Mouse (Mus musculus): ENCODE measurements around the gene Azin2. TPM values are rescaled to one million over a fixed set of nuclear protein-coding genes. Genes with fewer than 3 reads are reported as not detected.

Gene Azin2
- polyA plus RNA-seq, 1 experiment: 12.5 TPM

DNA sequence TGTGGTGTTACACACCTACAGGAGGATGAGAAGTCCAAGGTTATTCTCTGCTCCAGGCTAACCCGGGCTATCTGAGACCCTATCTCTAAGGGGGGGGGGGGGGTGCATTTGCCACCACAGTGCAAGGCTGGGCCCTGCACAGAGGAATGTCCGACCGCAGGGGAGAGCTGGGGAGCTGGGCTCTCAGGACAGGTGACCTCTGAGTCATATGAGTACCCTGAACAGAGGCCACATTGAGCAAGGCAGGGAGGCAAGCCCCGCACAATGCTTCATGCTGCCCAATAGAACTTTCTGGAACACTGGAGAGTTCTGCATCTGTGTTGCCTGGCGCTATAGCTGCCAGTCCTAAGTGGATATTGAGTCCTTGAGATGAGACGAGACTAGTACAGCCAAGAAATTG is 70.1 kb downstream of the Azin2 start:
- peaks cover 37% of the 10 kb centered on the region for H3K27me3 ChIP-seq (ENCODE audit: control insufficient read depth, insufficient read depth, insufficient read length)
- TF ChIP-seq MYOD1 (IDR thresholded peaks at IDR 0.05; ENCODE audit: control insufficient read depth, insufficient read length, low read depth) (no peak), CEBPB (IDR thresholded peaks at IDR 0.05; ENCODE audit: low read depth) (no peak), USF1 (IDR thresholded peaks at IDR 0.05; ENCODE audit: low read depth) (no peak), FOSL1 (IDR thresholded peaks at IDR 0.05; ENCODE audit: insufficient read depth, low read length, poor library complexity, severe bottlenecking) (no peak), MAX (IDR thresholded peaks at IDR 0.05) (no peak), MYOG (IDR thresholded peaks at IDR 0.05; ENCODE audit: control insufficient read depth, extremely low read depth, insufficient read length) (no peak), CTCF (IDR thresholded peaks at IDR 0.05; ENCODE audit: control insufficient read depth, insufficient read depth, insufficient read length) (no peak)
- no peaks in the 10 kb centered on the region for H3K79me2 ChIP-seq (ENCODE audit: control insufficient read depth, insufficient read depth)
- no peaks in the 10 kb centered on the region for H3K79me3 ChIP-seq (ENCODE audit: low read depth)
- H3K36me3 ChIP-seq (ENCODE audit: control insufficient read depth, insufficient read depth): no peaks in the 10 kb centered on the region
- no peak overlapping the region for H3K4me3 ChIP-seq (ENCODE audit: insufficient read depth, poor library complexity, severe bottlenecking)
- no peak overlapping the region for H3ac ChIP-seq (ENCODE audit: control insufficient read depth, insufficient read length, low read depth)

DNA sequence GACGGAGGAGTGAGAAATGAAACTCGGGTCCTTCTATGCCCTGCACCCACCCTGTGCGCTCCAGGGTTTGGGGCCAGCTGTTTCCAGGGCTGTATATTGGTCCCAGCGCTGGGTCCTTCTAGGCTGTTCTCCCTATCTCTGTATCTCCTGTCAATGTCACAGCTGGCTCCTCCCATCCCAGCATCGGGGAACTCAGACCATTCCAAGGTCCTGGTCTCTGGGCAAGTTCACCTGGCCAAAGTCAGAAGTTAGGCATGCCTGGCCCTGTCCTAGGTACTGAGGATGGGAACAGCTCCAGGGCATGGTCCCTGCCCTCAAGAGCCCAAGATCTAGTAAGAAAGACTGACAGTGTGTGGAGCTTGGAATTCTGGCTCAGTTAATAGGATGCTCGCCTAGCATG is 70.5 kb downstream of the Azin2 start:
- Histone ChIP-seq H3K4me3 (ENCODE audit: insufficient read depth, poor library complexity, severe bottlenecking) (no peak overlapping the region), H3K27me3 (ENCODE audit: control insufficient read depth, insufficient read depth, insufficient read length) (peaks cover 37% of the 10 kb centered on the region), H3K79me3 (ENCODE audit: low read depth) (no peaks in the 10 kb centered on the region), H3K79me2 (ENCODE audit: control insufficient read depth, insufficient read depth) (no peaks in the 10 kb centered on the region), H3ac (ENCODE audit: control insufficient read depth, insufficient read length, low read depth) (no peak overlapping the region), H3K36me3 (ENCODE audit: control insufficient read depth, insufficient read depth) (no peaks in the 10 kb centered on the region)
- no peak for TF ChIP-seq USF1 (IDR thresholded peaks at IDR 0.05; ENCODE audit: low read depth)
- no peak for TF ChIP-seq MAX (IDR thresholded peaks at IDR 0.05)
- TF ChIP-seq FOSL1 (IDR thresholded peaks at IDR 0.05; ENCODE audit: insufficient read depth, low read length, poor library complexity, severe bottlenecking): no peak
- no peak for TF ChIP-seq MYOG (IDR thresholded peaks at IDR 0.05; ENCODE audit: control insufficient read depth, extremely low read depth, insufficient read length)
- TF ChIP-seq MYOD1 (IDR thresholded peaks at IDR 0.05; ENCODE audit: control insufficient read depth, insufficient read length, low read depth): no peak
- no peak for TF ChIP-seq CTCF (IDR thresholded peaks at IDR 0.05; ENCODE audit: control insufficient read depth, insufficient read depth, insufficient read length)

DNA sequence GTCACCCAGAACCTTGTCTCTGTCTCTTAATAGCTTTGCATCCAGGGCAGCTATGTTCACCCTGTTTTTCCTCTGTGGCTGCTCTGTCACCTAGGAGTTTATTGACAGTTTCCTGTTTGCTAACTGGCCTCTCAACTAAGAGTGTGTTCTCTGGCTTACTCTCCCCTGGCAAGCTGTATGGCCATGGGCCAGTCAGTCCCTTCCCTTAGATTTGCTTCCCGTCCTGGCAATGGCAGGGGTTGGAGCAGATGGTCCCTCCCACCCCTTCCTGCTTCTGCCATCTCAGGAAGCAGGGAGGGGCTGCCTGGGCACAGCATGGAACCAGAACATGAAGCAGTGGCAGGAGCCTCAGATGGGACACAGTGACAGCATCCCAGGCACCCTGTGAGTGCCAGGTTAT is 71.1 kb downstream of the Azin2 start:
- Histone ChIP-seq H3K79me3 (ENCODE audit: low read depth) (no peaks in the 10 kb centered on the region), H3K4me3 (ENCODE audit: insufficient read depth, poor library complexity, severe bottlenecking) (no peak overlapping the region), H3K36me3 (ENCODE audit: control insufficient read depth, insufficient read depth) (no peaks in the 10 kb centered on the region), H3ac (ENCODE audit: control insufficient read depth, insufficient read length, low read depth) (no peak overlapping the region), H3K79me2 (ENCODE audit: control insufficient read depth, insufficient read depth) (no peaks in the 10 kb centered on the region), H3K27me3 (ENCODE audit: control insufficient read depth, insufficient read depth, insufficient read length) (peaks cover 37% of the 10 kb centered on the region)
- TF ChIP-seq MAX (IDR thresholded peaks at IDR 0.05): no peak
- no peak for TF ChIP-seq USF1 (IDR thresholded peaks at IDR 0.05; ENCODE audit: low read depth)
- TF ChIP-seq CEBPB (IDR thresholded peaks at IDR 0.05; ENCODE audit: low read depth): no peak
- TF ChIP-seq MYOD1 (IDR thresholded peaks at IDR 0.05; ENCODE audit: control insufficient read depth, insufficient read length, low read depth): no peak
- no peak for TF ChIP-seq FOSL1 (IDR thresholded peaks at IDR 0.05; ENCODE audit: insufficient read depth, low read length, poor library complexity, severe bottlenecking)
- TF ChIP-seq MYOG (IDR thresholded peaks at IDR 0.05; ENCODE audit: control insufficient read depth, extremely low read depth, insufficient read length): no peak
- no peak for TF ChIP-seq CTCF (IDR thresholded peaks at IDR 0.05; ENCODE audit: control insufficient read depth, insufficient read depth, insufficient read length)

DNA sequence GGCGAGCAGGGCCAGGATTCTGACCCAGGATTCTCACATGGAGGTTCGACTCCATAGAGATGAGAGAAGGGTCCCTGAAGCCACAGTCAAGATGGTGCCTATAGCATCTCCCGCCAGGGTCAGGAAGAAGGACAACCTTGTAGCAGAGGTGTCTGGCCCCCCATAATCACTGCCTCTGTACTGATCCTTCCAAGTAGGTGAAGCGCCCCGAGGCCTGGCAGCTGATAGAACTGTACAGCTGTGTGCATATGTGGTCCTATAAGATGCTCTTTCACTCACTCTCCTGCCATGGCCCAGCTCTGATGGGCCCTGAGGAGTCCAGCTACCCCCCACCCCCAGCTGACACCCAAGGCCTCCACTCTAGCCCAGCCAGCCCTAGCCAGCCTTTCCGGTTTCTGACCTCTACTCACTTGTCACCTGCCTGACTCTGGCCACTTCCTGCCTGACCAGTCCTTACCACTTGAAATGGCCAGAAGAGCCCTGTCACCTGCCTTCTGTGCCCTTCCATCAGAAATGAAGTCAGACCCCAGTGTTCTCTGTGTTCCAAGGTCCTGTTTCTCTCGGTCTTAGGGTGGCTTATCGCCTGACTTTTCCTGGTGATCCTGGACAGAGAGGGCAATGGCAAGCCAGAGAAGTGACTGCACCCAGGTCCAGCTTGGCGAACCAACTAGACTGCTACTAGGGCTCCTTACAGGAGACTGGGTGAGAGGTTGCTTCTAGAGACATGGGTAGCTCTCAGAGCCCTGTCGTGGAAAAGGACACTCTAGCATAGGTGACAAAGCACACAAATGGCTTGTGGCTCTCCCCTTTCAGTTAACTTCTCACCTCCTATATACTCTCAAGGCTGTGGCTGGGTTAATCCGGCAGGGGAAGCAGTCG is 72.3 kb downstream of the Azin2 start:
- H3K79me2 ChIP-seq (ENCODE audit: control insufficient read depth, insufficient read depth): no peaks in the 10 kb centered on the region
- H3K4me3 ChIP-seq (ENCODE audit: insufficient read depth, poor library complexity, severe bottlenecking): no peak overlapping the region
- H3K27me3 ChIP-seq (ENCODE audit: control insufficient read depth, insufficient read depth, insufficient read length): peaks cover 29% of the 10 kb centered on the region
- no peak for TF ChIP-seq CEBPB (IDR thresholded peaks at IDR 0.05; ENCODE audit: low read depth)
- no peak for TF ChIP-seq USF1 (IDR thresholded peaks at IDR 0.05; ENCODE audit: low read depth)
- no peaks in the 10 kb centered on the region for H3K36me3 ChIP-seq (ENCODE audit: control insufficient read depth, insufficient read depth)
- no peaks in the 10 kb centered on the region for H3K79me3 ChIP-seq (ENCODE audit: low read depth)
- H3ac ChIP-seq (ENCODE audit: control insufficient read depth, insufficient read length, low read depth): no peak overlapping the region

DNA sequence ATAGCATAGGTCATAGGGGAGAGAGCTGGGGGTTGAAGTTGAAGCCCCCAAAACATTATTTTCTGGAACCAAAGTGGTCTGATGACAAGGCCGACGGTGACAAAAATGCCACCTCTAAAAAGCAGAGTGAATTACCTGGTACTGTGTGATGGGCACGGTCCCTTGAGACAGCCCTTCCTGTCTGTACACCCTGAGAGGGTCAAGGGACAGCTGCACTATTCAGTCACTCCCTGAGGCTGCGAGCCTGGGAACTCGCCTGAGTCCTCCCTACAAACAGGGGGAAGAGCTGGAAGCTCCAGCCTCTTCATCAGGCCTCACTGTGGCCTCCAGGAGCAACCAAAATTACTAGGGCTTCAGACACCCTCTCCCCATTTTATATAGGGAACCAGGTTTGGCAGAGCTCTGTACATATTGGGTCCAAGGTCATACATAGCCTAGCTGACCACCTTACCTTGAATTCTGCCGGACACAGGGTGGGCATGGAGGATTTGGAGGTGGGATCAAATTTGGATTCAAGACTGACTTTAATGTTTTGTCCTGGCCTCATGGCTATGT is 73.7 kb downstream of the Azin2 start:
- Histone ChIP-seq H3K4me3 (ENCODE audit: insufficient read depth, poor library complexity, severe bottlenecking) (no peak overlapping the region), H3K79me2 (ENCODE audit: control insufficient read depth, insufficient read depth) (no peaks in the 10 kb centered on the region), H3K36me3 (ENCODE audit: control insufficient read depth, insufficient read depth) (no peaks in the 10 kb centered on the region), H3K27me3 (ENCODE audit: control insufficient read depth, insufficient read depth, insufficient read length) (peaks cover 18% of the 10 kb centered on the region), H3ac (ENCODE audit: control insufficient read depth, insufficient read length, low read depth) (no peak overlapping the region), H3K79me3 (ENCODE audit: low read depth) (no peaks in the 10 kb centered on the region)
- no peak for TF ChIP-seq CTCF (IDR thresholded peaks at IDR 0.05; ENCODE audit: control insufficient read depth, insufficient read depth, insufficient read length)
- no peak for TF ChIP-seq FOSL1 (IDR thresholded peaks at IDR 0.05; ENCODE audit: insufficient read depth, low read length, poor library complexity, severe bottlenecking)
- TF ChIP-seq CEBPB (IDR thresholded peaks at IDR 0.05; ENCODE audit: low read depth): no peak
- no peak for TF ChIP-seq MYOG (IDR thresholded peaks at IDR 0.05; ENCODE audit: control insufficient read depth, extremely low read depth, insufficient read length)
- no peak for TF ChIP-seq USF1 (IDR thresholded peaks at IDR 0.05; ENCODE audit: low read depth)
- no peak for TF ChIP-seq MYOD1 (IDR thresholded peaks at IDR 0.05; ENCODE audit: control insufficient read depth, insufficient read length, low read depth)
- no peak for TF ChIP-seq MAX (IDR thresholded peaks at IDR 0.05)
